Comparison of ENCODE assay signal across 21 mouse cellular contexts in the genomic region with DNA sequence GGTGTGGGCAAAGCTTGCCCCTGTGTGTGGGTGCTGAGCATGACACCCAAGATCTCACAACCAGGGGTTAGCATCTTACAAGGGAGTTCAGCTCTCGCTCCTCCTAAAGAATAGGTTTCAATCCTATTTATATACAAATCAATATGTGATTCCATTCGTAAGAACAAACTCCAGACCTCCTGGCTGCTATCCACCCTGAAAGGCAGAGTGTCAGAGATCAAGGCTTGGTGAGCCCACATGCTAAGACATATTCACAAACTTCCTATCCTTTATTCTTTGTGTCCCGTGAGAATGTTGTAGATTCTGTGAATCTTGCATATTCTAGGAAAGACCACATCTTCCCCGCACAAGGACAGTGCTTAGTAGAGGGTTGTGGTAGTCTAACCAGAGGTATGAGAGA.
"Had no signal": no experiment of that assay in that cellular context is flagged by ENCODE, and none has a peak within 500 bp of the region (broad histone marks: within the 10 kb centered on the region; RNA-seq: fewer than 3 reads in every experiment).

No protein-coding gene starts in this region.

- H3K27ac ChIP-seq: heart, embryonic 10.5 days; hindbrain, embryonic 13.5 days; hindbrain, embryonic 15.5 days; hindbrain, postnatal 0 days; kidney, embryonic 15.5 days; kidney, postnatal 0 days; layer of hippocampus, adult 2 months; left cerebral cortex, adult 2 months; limb, embryonic 10.5 days; limb, embryonic 12.5 days; liver, embryonic 13.5 days; liver, embryonic 15.5 days had no signal

- H3K9ac ChIP-seq: forebrain, postnatal 0 days; heart, embryonic 12.5 days; hindbrain, embryonic 13.5 days; hindbrain, embryonic 15.5 days; kidney, embryonic 15.5 days; limb, embryonic 12.5 days; liver, embryonic 13.5 days; liver, embryonic 15.5 days had no signal

- DNase-seq: forebrain, postnatal 0 days; gastrocnemius, postnatal 10 days; gastrocnemius, postnatal 36 days; heart, adult 18-20 months; heart, postnatal 10 days; kidney, postnatal 14 days; liver; liver, embryonic 13.5 days had no signal

- H3K27me3 ChIP-seq: heart, embryonic 12.5 days; hindbrain, embryonic 13.5 days; hindbrain, embryonic 15.5 days; kidney, embryonic 15.5 days; limb, embryonic 12.5 days; liver, embryonic 13.5 days; liver, embryonic 15.5 days had no signal

- H3K4me2 ChIP-seq: heart, embryonic 12.5 days; hindbrain, embryonic 13.5 days; hindbrain, embryonic 15.5 days; kidney, embryonic 15.5 days; limb, embryonic 12.5 days; liver, embryonic 13.5 days; liver, embryonic 15.5 days had no signal

- H3K4me1 ChIP-seq: heart, embryonic 10.5 days; hindbrain, embryonic 13.5 days; hindbrain, embryonic 15.5 days; kidney, embryonic 15.5 days; limb, embryonic 10.5 days; limb, embryonic 12.5 days had no signal

- ATAC-seq: forebrain, postnatal 0 days; hindbrain, postnatal 0 days; intestine, embryonic 16.5 days had no signal

- H3K36me3 ChIP-seq: heart, embryonic 10.5 days; heart, embryonic 12.5 days; hindbrain, embryonic 13.5 days; hindbrain, embryonic 15.5 days; limb, embryonic 10.5 days; limb, embryonic 12.5 days; liver, embryonic 13.5 days; liver, embryonic 15.5 days had no signal

- H3K4me3 ChIP-seq: heart, embryonic 10.5 days; heart, embryonic 12.5 days; hindbrain, embryonic 13.5 days; hindbrain, embryonic 15.5 days; kidney, embryonic 15.5 days; layer of hippocampus, adult 2 months; left cerebral cortex, adult 2 months; limb, embryonic 10.5 days; limb, embryonic 12.5 days; liver, embryonic 13.5 days; liver, embryonic 15.5 days had no signal

- H3K9me3 ChIP-seq: heart, embryonic 10.5 days; heart, embryonic 12.5 days; hindbrain, embryonic 13.5 days; hindbrain, embryonic 15.5 days; kidney, embryonic 15.5 days; limb, embryonic 10.5 days; limb, embryonic 12.5 days; liver, embryonic 13.5 days; liver, embryonic 15.5 days had no signal
